Mouse (Mus musculus): ENCODE data around the gene Lnx2.

Lnx2 gene

GRCm38 (mm10) chr5:146968695-146969393 is 107.5 kb downstream of the Lnx2 start:
- DNase-seq (ENCODE audit: low read depth, low spot score): no peak
